In the genomic region with DNA sequence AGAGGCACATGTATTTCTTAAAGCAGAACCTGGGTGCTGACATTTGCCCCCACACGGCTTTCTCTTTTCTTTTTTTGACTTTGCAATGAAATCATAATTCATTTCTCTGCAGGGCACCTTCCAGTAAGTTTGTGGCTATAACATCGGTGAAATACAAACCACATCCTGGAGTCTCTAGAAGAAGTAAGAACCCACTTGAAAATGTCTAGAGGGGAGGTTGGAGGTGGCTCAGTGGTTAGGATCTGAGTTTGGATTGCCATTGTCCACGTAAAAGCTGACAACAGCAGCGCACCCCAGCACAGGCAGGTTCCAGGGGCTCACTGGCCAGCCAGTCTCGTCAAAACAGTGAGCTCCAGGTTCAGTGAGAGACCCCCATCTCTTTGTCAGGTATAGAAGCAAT, we compare ENCODE assay signal across 22 mouse cellular contexts. TPM values are rescaled to one million over a fixed set of nuclear protein-coding genes. Genes with fewer than 3 reads are reported as not detected.
DNase-seq lines count a peak whose midpoint lies in the region; ATAC-seq lines count a peak whose summit lies in the region.
"Had no signal": no experiment of that assay in that cellular context is flagged by ENCODE, and none has a peak within 500 bp of the region (broad histone marks: within the 10 kb centered on the region; RNA-seq: fewer than 3 reads in every experiment).

No protein-coding gene starts in this region.

- H3K9me3 ChIP-seq in forebrain, embryonic 10.5 days, result no peaks in the 10 kb centered on the region
- H3K9me3 ChIP-seq: liver, embryonic 12.5 days; neural tube, embryonic 12.5 days had no signal

- peak; percentile 44 for DNase-seq in 416B (ENCODE audit: low read depth)
- DNase-seq in CD4-positive, CD25-positive, alpha-beta regulatory T cell, adult 2 months (ENCODE audit: low read depth, low spot score), result peak; percentile 54
- peak; percentile 62 for DNase-seq in naive thymus-derived CD4-positive, alpha-beta T cell, adult 2 months (ENCODE audit: low read depth)
- no peak for DNase-seq in adrenal gland, postnatal 14 days
- DNase-seq in forebrain, embryonic 10.5 days (ENCODE audit: extremely low spot score, low spot score), result no peak
- no peak for DNase-seq in left cerebral cortex, adult 8-10 months (ENCODE audit: low spot score in 2 of 2)
- DNase-seq: cerebellum, postnatal 10 days; embryo, embryonic 11 days; forebrain, postnatal 0 days; heart, postnatal 4 days; kidney, adult 8-10 months; kidney, postnatal 36 days; lung, embryonic 14.5 days; lung, postnatal 36 days had no signal

- no peaks in the 10 kb centered on the region for H3K4me1 ChIP-seq in forebrain, embryonic 10.5 days
- H3K4me1 ChIP-seq: liver, embryonic 12.5 days; neural tube, embryonic 12.5 days had no signal

- no peak overlapping the region for H3K4me3 ChIP-seq in forebrain, embryonic 10.5 days
- H3K4me3 ChIP-seq: liver, embryonic 12.5 days; neural tube, embryonic 12.5 days had no signal

- H3K27me3 ChIP-seq in forebrain, embryonic 10.5 days (ENCODE audit: poor library complexity, severe bottlenecking), result no peaks in the 10 kb centered on the region
- H3K27me3 ChIP-seq: CH12.LX; liver, embryonic 12.5 days; neural tube, embryonic 12.5 days had no signal

- H3K27ac ChIP-seq in forebrain, embryonic 10.5 days, result no peak overlapping the region
- H3K27ac ChIP-seq: liver, embryonic 12.5 days; neural tube, embryonic 12.5 days had no signal

- 90% methylated on average over 5 of the region's 5 CpGs for WGBS in forebrain, embryonic 10.5 days

- peak; percentile 15; the same call in 1 of the 2 replicates for ATAC-seq in granulocyte monocyte progenitor cell, adult 5-6 weeks (replicated peaks; ENCODE audit: poor library complexity, severe bottlenecking)
- ATAC-seq: forebrain, postnatal 0 days; liver, embryonic 12.5 days had no signal

- no peaks in the 10 kb centered on the region for H3K36me3 ChIP-seq in forebrain, embryonic 10.5 days (replicated peaks)
- H3K36me3 ChIP-seq: liver, embryonic 12.5 days; neural tube, embryonic 12.5 days had no signal

RNA-seq across cellular contexts. Expression of gene Rcbtb2, which starts 35.1 kb away (rescaled TPM):
- 33.5 and 57.3 TPM in 2 replicates for total RNA-seq in granulocyte monocyte progenitor cell, adult 5-6 weeks (2014; fragmentation: Nextera tagmentation)
- 28.0 and 35.6 TPM in 2 replicates for total RNA-seq in granulocyte monocyte progenitor cell, adult 5-6 weeks (2017)
- total RNA-seq in adrenal gland, postnatal 14 days (2021), result 39.5 and 41.3 TPM in 2 replicates
- polyA plus RNA-seq in forebrain, embryonic 10.5 days (2016; fragmentation: Nextera tagmentation; extraction: Ambion mirVana), result 165 and 168 TPM in 2 replicates
- total RNA-seq in left cerebral cortex, adult 8-10 months (2022), result 10 to 100 TPM; 19.7 to 25.8 (median 23.6) TPM

RNA-seq across cellular contexts. Expression of gene Cysltr2, which starts 38.8 kb away (rescaled TPM):
- 1.4 TPM in 1 of 2 replicates, not detected in the other for total RNA-seq in granulocyte monocyte progenitor cell, adult 5-6 weeks (2014; fragmentation: Nextera tagmentation)
- 0.39 TPM in 1 of 2 replicates, not detected in the other for total RNA-seq in granulocyte monocyte progenitor cell, adult 5-6 weeks (2017)
- total RNA-seq in adrenal gland, postnatal 14 days (2021), result 0.63 and 0.86 TPM in 2 replicates
- polyA plus RNA-seq in forebrain, embryonic 10.5 days (2016; fragmentation: Nextera tagmentation; extraction: Ambion mirVana), result not detected in 2 replicates
- 1 to 10 TPM in 1 of 4 experiments, under 1 TPM in 1, not detected in 2; 0.52 to 1.2 TPM for total RNA-seq in left cerebral cortex, adult 8-10 months (2022)
- total RNA-seq: heart, postnatal 4 days; MEL had no signal
- polyA plus RNA-seq: heart, embryonic 14.5 days; limb, embryonic 11.5 days; lung, embryonic 14.5 days; midbrain, embryonic 11.5 days; neural tube, embryonic 12.5 days had no signal

Comparison
In these comparisons a context has a peak if more than half of its experiments do, and no peak if none do; other contexts are left out.
1. DNase-seq: peak in 416B (single experiment), CD4-positive, CD25-positive, alpha-beta regulatory T cell, adult 2 months (single experiment) and naive thymus-derived CD4-positive, alpha-beta T cell, adult 2 months (single experiment); none in adrenal gland, postnatal 14 days (single experiment), forebrain, embryonic 10.5 days (single experiment) and left cerebral cortex, adult 8-10 months (0 of 2).